Mouse (Mus musculus): ENCODE data around the gene Mgst2. TPM values are rescaled to one million over a fixed set of nuclear protein-coding genes. Genes with fewer than 3 reads are reported as not detected.
A peak's percentile ranks its signal among the peaks of the same experiment; 100 is the strongest.

The Mgst2 gene
- 1 to 10 TPM in 1 of 2 experiments, not detected in 1; 1.3 TPM for total RNA-seq (2021)

GRCm38 (mm10) chr3:51660060-51660459 lies at the start of gene Mgst2:
Gene Mgst2, plus strand, starts transcription at chr3:51660360.
- intact Hi-C loops (cut with DNase I), result no loop called here
- DNase-seq, result no peak

GRCm38 (mm10) chr3:51611972-51612371 lies 48.2 kb upstream of the Mgst2 start:
- intact Hi-C loops (cut with DNase I), result loop anchor here (2.0 kb wide), 1 partner anchor 37 kb away; no protein-coding TSS in a partner anchor
- peak; percentile 57 to 61 for DNase-seq

GRCm38 (mm10) chr3:51612398-51613356 lies 47.5 kb upstream of the Mgst2 start:
- no peak for DNase-seq
- intact Hi-C loops (cut with DNase I), result loop anchor here (2.0 kb wide), 1 partner anchor 36 kb away; no protein-coding TSS in a partner anchor

- intact Hi-C loops (cut with DNase I), result no loop called here
- DNase-seq, result no peak
Measured at GRCm38 (mm10) chr3:51614278-51614677, 45.9 kb upstream of the Mgst2 start.

GRCm38 (mm10) chr3:51623956-51624355 lies 36.2 kb upstream of the Mgst2 start:
- intact Hi-C loops (cut with DNase I), result no loop called here
- no peak for DNase-seq

- DNase-seq, result no peak
- intact Hi-C loops (cut with DNase I), result no loop called here
Measured at GRCm38 (mm10) chr3:51627741-51628140, 32.4 kb upstream of the Mgst2 start.

GRCm38 (mm10) chr3:51628977-51629376 lies 31.2 kb upstream of the Mgst2 start:
- DNase-seq, result no peak

GRCm38 (mm10) chr3:51630746-51631145 lies 29.4 kb upstream of the Mgst2 start:
- intact Hi-C loops (cut with DNase I), result no loop called here
- no peak for DNase-seq

More at GRCm38 (mm10) chr3:51628977-51629376, 31.2 kb upstream of the Mgst2 start:
- intact Hi-C loops (cut with DNase I), result no loop called here

GRCm38 (mm10) chr3:51631971-51632370 lies 28.2 kb upstream of the Mgst2 start:
- intact Hi-C loops (cut with DNase I), result no loop called here
- DNase-seq, result no peak

- intact Hi-C loops (cut with DNase I), result no loop called here
- DNase-seq, result peak; percentile 33 to 39
Measured at GRCm38 (mm10) chr3:51634451-51634850, 25.7 kb upstream of the Mgst2 start.

GRCm38 (mm10) chr3:51635960-51636359 lies 24.2 kb upstream of the Mgst2 start:
- intact Hi-C loops (cut with DNase I), result no loop called here
- no peak for DNase-seq

GRCm38 (mm10) chr3:51636700-51637099 lies 23.5 kb upstream of the Mgst2 start:
- DNase-seq, result no peak
- intact Hi-C loops (cut with DNase I), result no loop called here

GRCm38 (mm10) chr3:51637326-51637725 lies 22.8 kb upstream of the Mgst2 start:
- intact Hi-C loops (cut with DNase I), result no loop called here
- no peak for DNase-seq

GRCm38 (mm10) chr3:51638260-51638659 lies 21.9 kb upstream of the Mgst2 start:
- DNase-seq, result no peak
- intact Hi-C loops (cut with DNase I), result no loop called here

GRCm38 (mm10) chr3:51645484-51645883 lies 14.7 kb upstream of the Mgst2 start:
- intact Hi-C loops (cut with DNase I), result no loop called here
- no peak for DNase-seq

GRCm38 (mm10) chr3:51646301-51646700 lies 13.9 kb upstream of the Mgst2 start:
- intact Hi-C loops (cut with DNase I), result no loop called here
- no peak for DNase-seq

- DNase-seq, result no peak
- intact Hi-C loops (cut with DNase I), result no loop called here
Measured at GRCm38 (mm10) chr3:51647356-51647755, 12.8 kb upstream of the Mgst2 start.

GRCm38 (mm10) chr3:51648037-51648664 lies 12.0 kb upstream of the Mgst2 start:
- peak; percentile 80 to 82 for DNase-seq
- intact Hi-C loops (cut with DNase I), result loop anchor here (1.0 to 2.0 kb wide), 4 partner anchors 35 to 595 kb away; no protein-coding TSS in a partner anchor

GRCm38 (mm10) chr3:51649426-51649825 lies 10.7 kb upstream of the Mgst2 start:
- no peak for DNase-seq
- intact Hi-C loops (cut with DNase I), result loop anchor here (2.0 kb wide), 2 partner anchors 37 to 593 kb away; no protein-coding TSS in a partner anchor

- no peak for DNase-seq
- intact Hi-C loops (cut with DNase I), result loop anchor here (2.0 to 5.0 kb wide), 3 partner anchors 37 to 593 kb away; partner anchors contain the start of gene Setd7
Measured at GRCm38 (mm10) chr3:51649986-51650385, 10.2 kb upstream of the Mgst2 start.

- intact Hi-C loops (cut with DNase I), result loop anchor here (5.0 kb wide), 1 partner anchor 89 kb away; the partner anchor contains the start of gene Setd7
- DNase-seq, result no peak
Measured at GRCm38 (mm10) chr3:51651149-51651548, 9.0 kb upstream of the Mgst2 start.
